Mouse (Mus musculus) brain, embryonic 14.5 days (tissue): Measurements from ENCODE around the gene Fmc1. TPM values are rescaled to one million over a fixed set of nuclear protein-coding genes. Genes with fewer than 3 reads are reported as not detected.
A peak's percentile ranks its signal among the peaks of the same experiment; 100 is the strongest.

Source experiments
- DNase-seq: peaks from one replicate; pipeline ENCODE4 v3.0.0-alpha.2; 2011; ENCODE audit warnings: low read depth
- CTCF ChIP-seq: fragments of 200-500 bp; IDR thresholded peaks from 2 replicates; pipeline ENCODE4 v1.5.1; 2012; ENCODE audit warnings: inconsistent platforms, mild to moderate bottlenecking, moderate library complexity, borderline replicate concordance; ENCODE audit not compliant: insufficient read depth, insufficient read length; ENCODE audit errors: extremely low read depth
- POLR2A ChIP-seq: fragments of 200-500 bp; IDR thresholded peaks from 2 replicates; pipeline ENCODE4 v1.6.1; 2012; ENCODE audit warnings: mild to moderate bottlenecking, inconsistent platforms, borderline replicate concordance; ENCODE audit not compliant: poor library complexity, insufficient read depth, insufficient read length, severe bottlenecking; ENCODE audit errors: extremely low read depth
- polyA plus RNA-seq: library from polyadenylated mRNA; depleted of rRNA; stranded (reverse); fragments of >200 nt; gene quantifications from 2 replicates; pipeline ENCODE4 v1.2.3, GENCODE M21; 2012; rRNA removed

Fmc1 gene
- 135 and 188 TPM in 2 replicates for polyA plus RNA-seq

DNA sequence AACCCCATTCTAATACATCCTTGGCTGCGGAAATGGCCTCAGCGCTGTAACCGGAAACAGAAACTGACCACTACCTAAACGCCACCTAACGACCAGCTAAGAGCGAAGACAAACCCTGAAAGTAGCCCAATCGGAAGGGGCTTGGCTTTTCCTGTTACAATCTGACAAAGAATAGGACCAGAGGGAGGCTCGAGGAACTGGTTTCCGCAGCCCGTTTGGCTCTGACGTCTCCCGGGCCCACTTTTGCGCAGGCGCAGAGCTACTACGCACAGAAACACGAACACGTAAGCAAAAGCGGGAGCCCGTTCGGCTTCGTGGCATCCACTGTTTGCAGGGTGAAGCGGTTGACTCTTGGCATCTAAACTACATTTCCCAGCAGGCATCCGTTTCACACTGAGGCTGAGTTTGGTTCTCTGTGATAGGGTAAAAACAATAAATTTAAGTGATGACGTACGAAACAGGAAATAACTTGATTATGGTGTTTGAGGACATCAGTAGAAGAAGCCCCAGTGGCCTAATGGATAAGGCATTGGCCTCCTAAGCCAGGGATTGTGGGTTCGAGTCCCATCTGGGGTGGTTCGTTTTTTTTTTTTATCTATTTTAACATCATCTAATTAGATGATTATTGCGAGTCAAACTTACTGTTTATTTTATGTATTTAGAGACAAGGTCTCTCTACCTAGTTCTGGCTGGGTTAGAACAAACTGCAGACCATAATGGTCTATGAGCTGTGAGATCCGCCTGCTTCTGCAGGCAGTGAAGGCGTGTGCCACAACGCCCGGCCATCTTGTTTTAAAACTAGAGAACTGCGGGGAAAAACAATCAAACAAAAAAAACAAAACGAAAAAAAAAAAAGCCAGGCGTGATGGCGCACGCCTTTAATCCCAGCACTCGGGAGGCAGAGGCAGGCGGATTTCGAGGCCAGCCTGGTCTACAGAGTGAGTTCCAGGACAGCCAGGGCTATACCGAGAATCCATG lies at the start of gene Fmc1:
Fmc1 (plus strand) TSS at position 75 of the 978 bp plus-strand sequence.
- DNase-seq, result peak; percentile 100
- TF ChIP-seq CTCF, result peak; percentile 31; the same call in 1 of the 2 replicates
- peak; percentile 28; the same call in 1 of the 2 replicates for TF ChIP-seq POLR2A

DNA sequence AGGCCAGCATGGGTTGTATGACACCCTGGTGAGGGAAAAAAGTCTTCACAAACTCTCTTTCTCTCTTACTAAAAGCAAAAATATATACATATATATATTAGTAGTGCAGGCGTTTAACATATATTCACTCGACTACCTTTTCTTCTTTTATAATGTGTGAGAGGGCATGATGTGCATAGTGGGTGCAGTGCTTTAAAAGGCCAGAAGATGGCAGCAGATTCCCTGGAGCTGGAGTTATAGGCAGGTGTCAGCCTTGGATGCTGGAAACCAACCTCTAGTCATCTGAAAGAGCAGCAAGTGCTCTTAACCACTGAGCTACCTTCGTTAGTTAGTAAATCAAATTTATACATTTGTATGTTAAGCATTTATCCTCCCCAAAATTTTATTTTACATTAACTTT lies 40.8 kb upstream of the Fmc1 start:
- peak; percentile 46 for DNase-seq
- TF ChIP-seq CTCF (peak; percentile 69), POLR2A (no peak)

DNA sequence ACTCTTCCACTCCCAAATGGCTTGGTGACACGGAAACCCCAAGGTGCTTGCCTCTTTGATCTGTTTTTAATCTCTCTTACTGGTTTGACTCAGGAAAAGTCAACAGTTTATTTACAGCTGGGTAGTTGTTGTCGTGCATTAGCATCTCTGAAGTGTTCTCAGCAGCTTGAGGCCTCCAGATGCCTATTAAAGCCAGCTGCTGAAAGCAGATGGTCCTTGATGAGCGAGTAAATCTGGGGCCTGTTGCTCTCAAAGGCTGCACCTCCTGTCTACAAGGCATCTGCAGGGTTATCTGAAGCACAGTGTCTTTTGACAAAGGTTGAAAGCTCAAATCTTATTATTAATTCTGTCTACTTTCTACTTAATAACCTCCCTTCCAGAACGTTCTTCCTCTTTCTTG lies 37.7 kb upstream of the Fmc1 start:
- DNase-seq, result peak; percentile 29

DNA sequence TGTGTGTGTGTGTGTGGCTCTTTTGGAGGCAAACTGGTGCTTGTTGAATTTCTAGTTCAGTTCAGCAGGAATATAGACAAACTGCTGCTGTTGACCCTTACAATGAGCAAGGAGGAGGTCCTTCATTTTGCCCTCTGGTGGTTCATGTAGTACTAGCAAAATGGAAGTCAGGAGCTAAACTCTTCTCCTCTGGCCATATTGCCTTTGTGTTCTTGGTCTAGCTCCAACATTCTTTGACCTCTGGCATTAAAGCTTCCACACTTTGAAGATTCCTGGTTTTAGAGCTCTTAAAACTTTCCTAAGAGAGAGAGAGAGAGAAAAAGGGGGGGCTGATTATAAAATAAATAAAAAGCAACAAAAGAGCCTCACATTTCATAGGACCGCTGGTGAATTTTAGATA lies 21.2 kb upstream of the Fmc1 start:
- no peak for DNase-seq
- TF ChIP-seq POLR2A (no peak), CTCF (no peak)

More for the DNA sequence above, 37.7 kb upstream of the Fmc1 start:
- TF ChIP-seq CTCF, result no peak
- TF ChIP-seq POLR2A, result no peak

DNA sequence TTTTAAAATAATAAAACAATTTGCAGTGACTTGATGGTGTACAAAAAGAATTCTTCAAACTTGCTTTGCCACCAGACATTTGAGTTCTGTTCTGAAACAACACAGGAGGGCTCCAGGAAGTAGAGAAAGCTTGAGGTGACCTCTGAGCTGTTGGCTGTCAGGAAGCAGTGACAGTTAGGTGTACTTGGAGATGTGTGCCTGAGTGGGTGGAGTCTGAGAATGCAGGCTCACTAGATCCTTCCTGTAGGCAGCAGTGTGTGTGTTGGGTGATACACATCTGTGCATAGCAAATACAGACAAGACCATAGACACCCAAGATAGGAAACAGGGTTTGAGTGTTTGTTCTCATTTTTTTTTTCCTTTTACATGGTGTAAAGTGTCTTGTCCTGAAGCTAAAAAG lies 20.5 kb upstream of the Fmc1 start:
- TF ChIP-seq POLR2A (no peak), CTCF (no peak)

DNA sequence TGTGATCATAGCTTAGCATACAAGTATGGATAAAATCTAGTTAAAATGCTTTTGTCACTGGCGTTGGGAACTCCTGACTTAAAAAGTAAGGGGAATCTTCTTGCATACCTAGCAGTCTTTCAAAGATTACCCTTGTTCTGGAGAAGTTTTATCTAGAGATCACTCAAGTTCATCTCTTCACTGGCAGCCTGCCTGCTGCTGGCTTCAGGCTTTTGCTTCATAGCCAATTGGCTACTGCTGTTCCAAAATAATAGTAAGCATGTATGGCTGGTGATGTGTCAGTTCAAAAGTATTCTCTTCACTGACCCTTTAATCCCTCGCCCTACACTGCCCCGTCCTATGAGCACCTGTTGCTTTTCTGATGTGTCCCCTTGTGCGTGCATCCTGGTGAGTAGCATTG lies 18.1 kb upstream of the Fmc1 start:
- TF ChIP-seq CTCF (no peak), POLR2A (no peak)
- no peak for DNase-seq

More for the DNA sequence above, 20.5 kb upstream of the Fmc1 start:
- DNase-seq, result no peak

DNA sequence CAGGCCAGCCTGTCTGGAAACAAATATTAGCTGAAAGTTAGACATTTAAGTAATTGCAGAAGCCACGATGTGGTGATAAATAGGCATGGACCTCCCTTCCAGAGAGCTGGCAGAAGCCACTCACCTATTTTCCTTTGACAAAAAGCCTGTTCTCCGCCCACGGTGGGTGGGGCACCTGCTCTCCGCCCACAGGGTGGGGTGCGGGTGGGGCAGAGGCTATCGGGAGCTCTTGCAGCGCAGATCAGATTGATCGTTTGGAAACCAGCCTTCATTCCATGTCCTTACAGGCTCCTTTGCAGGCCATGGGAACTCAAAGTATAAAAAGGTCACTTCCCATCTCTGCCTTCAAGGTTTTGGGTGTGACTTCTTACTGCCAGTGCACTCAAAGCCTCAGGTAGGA lies 9.5 kb upstream of the Fmc1 start:
- DNase-seq, result no peak
- TF ChIP-seq POLR2A (no peak), CTCF (no peak)

DNA sequence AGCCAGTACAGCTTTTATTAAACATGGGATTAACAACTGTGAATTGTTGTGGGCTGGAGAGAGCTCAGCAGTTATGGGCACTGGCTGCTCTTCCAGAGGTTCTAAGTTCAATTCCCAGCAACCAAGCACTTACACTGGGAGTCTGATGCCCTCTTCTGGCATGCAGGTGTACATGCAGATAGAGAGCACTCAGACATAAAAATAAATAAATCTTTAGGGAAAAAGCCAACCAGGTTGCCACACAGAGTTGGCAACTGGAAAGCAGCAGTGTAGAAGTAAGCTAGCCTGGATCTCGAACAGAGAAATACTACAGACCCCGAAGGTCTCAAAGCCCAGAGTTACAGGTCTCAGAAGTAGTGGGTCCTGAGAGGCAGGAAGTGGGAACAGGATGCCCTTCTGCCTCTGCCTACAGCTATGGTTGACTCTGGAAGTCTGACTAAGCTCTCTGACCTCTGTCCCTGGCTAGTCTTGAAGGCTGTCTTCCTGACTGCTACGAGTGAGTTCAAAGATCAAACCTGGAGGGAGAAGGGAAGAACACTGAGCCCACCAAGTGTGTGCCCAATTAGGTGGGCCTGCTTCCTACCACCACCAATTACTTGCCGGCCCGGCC lies 2.0 kb upstream of the Fmc1 start:
- peak; percentile 47 for DNase-seq
- peak; percentile 41; the same call in 1 of the 2 replicates for TF ChIP-seq CTCF
- no peak for TF ChIP-seq POLR2A

DNA sequence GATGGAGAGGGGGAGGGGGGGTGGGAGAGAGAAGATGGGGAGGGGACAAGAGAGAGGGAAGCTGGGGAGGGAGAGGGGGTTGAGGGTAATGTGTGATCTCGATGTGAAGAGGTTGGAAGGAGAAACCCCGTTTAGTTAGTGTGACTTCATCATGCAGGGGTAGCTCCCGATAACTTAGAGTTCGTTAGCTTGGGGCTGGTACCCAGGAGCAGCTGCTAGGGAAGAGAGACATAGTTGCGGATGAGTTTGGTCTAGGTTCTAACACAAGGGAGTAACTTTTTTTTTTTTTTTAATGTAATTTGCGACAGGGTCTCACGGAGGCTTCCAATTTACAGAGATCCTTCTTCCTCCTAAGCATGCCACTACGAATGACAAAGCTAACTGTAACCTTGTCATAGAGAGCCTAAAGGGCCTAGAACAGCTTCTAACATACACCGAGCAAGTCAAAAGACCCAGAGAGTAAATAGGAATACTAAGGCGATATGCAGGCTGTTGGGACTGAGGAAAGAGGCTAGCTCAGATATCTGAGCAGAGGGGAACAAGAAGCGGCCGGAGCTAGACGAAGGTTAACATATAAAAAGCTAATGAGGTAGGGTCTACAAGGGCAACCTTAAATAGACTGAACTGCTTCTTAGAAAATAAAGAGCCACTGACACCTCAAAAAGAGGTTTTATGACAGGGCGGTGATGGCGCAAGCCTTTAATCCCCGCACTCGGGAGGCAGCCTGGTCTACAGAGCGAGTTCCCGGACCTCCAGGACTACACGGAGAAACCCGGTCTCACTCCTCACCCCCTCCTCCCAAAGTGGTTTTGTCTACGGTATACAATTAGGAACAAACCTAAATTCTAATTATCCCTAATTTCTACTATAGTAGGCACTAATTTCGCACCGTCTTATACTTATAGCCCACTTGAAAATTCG lies 542 bp upstream of the Fmc1 start:
- TF ChIP-seq CTCF, result no peak
- TF ChIP-seq POLR2A, result no peak
- no peak for DNase-seq

DNA sequence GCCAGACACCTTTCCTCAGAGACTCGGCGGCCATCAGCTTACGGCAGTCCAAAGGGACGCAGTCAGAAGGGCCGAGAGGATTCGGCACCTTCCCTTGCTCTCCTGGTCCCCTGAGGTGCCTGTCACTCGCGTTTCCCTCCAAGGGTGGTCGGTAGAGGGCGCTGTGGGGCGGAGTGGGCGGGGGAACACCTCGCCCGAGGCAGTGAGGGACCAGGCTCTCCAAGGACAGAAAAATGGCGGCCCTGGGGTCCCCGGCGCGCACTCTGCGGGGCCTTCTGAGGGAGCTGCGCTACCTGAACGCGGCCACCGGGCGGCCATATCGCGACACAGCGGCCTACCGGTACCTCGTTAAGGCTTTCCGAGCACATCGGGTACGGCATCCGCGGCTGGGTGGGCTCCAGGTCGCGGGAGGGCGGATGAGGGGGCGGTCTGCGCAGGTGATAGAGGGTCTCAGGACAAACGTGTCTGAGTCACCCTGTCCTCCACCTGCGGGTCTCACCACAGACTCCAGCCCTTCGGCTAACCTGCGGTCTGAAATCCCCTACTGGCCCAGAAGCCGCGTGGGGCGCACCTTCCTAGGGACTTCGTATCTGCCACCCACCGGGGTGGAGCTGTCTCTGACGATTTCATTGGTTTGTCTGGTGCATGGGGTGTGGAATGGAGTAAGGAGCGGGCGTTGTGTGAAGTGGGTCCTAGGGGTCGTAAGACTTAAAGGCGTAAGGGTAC lies 1.5 kb downstream of the Fmc1 start:
- peak; percentile 51; the same call in 1 of the 2 replicates for TF ChIP-seq POLR2A
- peak; percentile 94 for TF ChIP-seq CTCF
- peak; percentile 96 for DNase-seq
